Mouse (Mus musculus): ENCODE measurements around the gene Serinc4.

GRCm38 (mm10) chr2:121403296-121403695 lies 53.3 kb downstream of the Serinc4 start:
- TF ChIP-seq POLR2AphosphoS2 (IDR thresholded peaks at IDR 0.05; ENCODE audit: low read length) (no peak), NELFE (IDR thresholded peaks at IDR 0.05; ENCODE audit: low read depth, low read length) (no peak), GATA1 (IDR thresholded peaks at IDR 0.05; ENCODE audit: low read depth, low read length) (no peak), MAX (IDR thresholded peaks at IDR 0.05; ENCODE audit: low read length) (no peak), ELF1 (IDR thresholded peaks at IDR 0.05; ENCODE audit: low read depth, low read length) (no peak), POLR2A (IDR thresholded peaks at IDR 0.05; ENCODE audit: control insufficient read depth in 1 of 2, insufficient read depth in 1 of 2, low read depth in 1 of 2, low read length in 2 of 2, poor library complexity in 1 of 2) (no peak), SMC3 (IDR thresholded peaks at IDR 0.05; ENCODE audit: low read depth, low read length) (no peak), ZC3H11A (IDR thresholded peaks at IDR 0.05; ENCODE audit: low read depth, low read length) (no peak), TCF12 (IDR thresholded peaks at IDR 0.05; ENCODE audit: low read depth, low read length) (no peak), CTCF (IDR thresholded peaks at IDR 0.05 in 2 of 3, conservative IDR thresholded peaks at IDR 0.05 in 1 of 3; ENCODE audit: control insufficient read depth in 1 of 3, insufficient read depth in 1 of 3, low read depth in 2 of 3, low read length in 3 of 3, poor library complexity in 1 of 3, severe bottlenecking in 1 of 3) (no peak), ZNF384 (IDR thresholded peaks at IDR 0.05; ENCODE audit: low read depth, low read length) (no peak), MXI1 (IDR thresholded peaks at IDR 0.05; ENCODE audit: low read depth, low read length) (no peak), HCFC1 (IDR thresholded peaks at IDR 0.05; ENCODE audit: low read depth, low read length) (no peak), ETS1 (IDR thresholded peaks at IDR 0.05; ENCODE audit: low read depth, low read length) (peak; percentile 70; the same call in 1 of the 2 replicates)
